Mouse (Mus musculus) ovary, adult 2 months (tissue): ENCODE measurements around the gene Pdxdc1. TPM values are rescaled to one million over a fixed set of nuclear protein-coding genes. Genes with fewer than 3 reads are reported as not detected.

Source experiments
- polyA plus RNA-seq: library from polyadenylated mRNA; depleted of rRNA; stranded (reverse); fragments of >200 nt; gene quantifications from 2 replicates; pipeline ENCODE4 v1.2.3, GENCODE M21; 2012; rRNA removed

The Pdxdc1 gene
- 70.8 and 92.7 TPM in 2 replicates for polyA plus RNA-seq

GRCm38 (mm10) chr16:13902888-13903483 lies at the start of gene Pdxdc1, which contains the start of gene Mpv17l:
Pdxdc1 (minus strand) TSS chr16:13903131.
Mpv17l (plus strand) TSS chr16:13903161.

GRCm38 (mm10) chr16:13818560-13819393 lies 84.2 kb downstream of the Pdxdc1 start, which contains the start of gene Ntan1:
Ntan1 (plus strand) TSS chr16:13818845.

Other genes starting within 250 kb of the Pdxdc1 start
- gene Parn, start 235.0 kb downstream of the Pdxdc1 start, polyA plus RNA-seq = 23.0 and 25.4 TPM in 2 replicates
- 15.2 and 23.7 TPM in 2 replicates for gene Bfar, start 231.3 kb downstream of the Pdxdc1 start, polyA plus RNA-seq
- 1.4 and 1.7 TPM in 2 replicates for gene 3110001I22Rik, start 231.2 kb downstream of the Pdxdc1 start, polyA plus RNA-seq
- 0.37 and 1.6 TPM in 2 replicates for gene Pla2g10, start 172.1 kb downstream of the Pdxdc1 start, polyA plus RNA-seq
- 10.1 and 10.7 TPM in 2 replicates for gene Rrn3, start 122.4 kb downstream of the Pdxdc1 start, polyA plus RNA-seq
- gene Ntan1, start 84.3 kb downstream of the Pdxdc1 start, polyA plus RNA-seq = 74.3 and 74.7 TPM in 2 replicates
- 4.1 and 5.8 TPM in 2 replicates for gene Mpv17l, start within 50 bp of the Pdxdc1 start, polyA plus RNA-seq
- 0.33 and 0.47 TPM in 2 replicates for gene 2900011O08Rik, start 83.5 kb upstream of the Pdxdc1 start, polyA plus RNA-seq
- not detected in 2 replicates for gene Ifitm7, start 83.8 kb upstream of the Pdxdc1 start, polyA plus RNA-seq